Mouse (Mus musculus): Measurements from ENCODE around the gene Ccdc175.

- TF ChIP-seq CTCF (IDR thresholded peaks at IDR 0.05) (no peak), EP300 (IDR thresholded peaks at IDR 0.05) (no peak)
These were observed 95.0 kb downstream of the Ccdc175 start for GRCm38 (mm10) chr12:72089802-72090201.

Measured in lung, postnatal 0 days (tissue).